Mouse (Mus musculus): Measurements from ENCODE around the gene Scube1. TPM values are rescaled to one million over a fixed set of nuclear protein-coding genes. Genes with fewer than 3 reads are reported as not detected.

The Scube1 gene
- polyA plus RNA-seq, 1 experiment from 2014 or later = 1.6 TPM

DNA sequence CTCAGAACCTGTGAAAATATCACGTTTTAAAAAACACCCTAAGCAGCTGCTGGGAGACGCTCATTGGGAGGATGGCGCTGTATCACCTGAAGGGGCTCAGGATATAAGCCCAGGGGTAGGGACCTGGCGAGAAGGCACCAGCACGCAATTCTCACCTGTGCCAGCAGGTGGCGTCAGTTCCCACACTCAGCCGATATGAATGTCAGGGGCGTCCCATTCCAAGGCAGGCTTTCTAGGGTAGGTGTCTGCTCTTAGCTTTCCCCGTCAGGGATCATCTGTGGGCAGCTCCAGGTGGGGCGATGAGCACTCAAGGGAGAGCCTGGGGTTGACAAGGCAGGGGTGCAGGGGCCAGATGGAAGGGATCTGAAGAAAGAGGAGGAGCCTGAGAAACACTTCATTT lies 35.9 kb upstream of the Scube1 start:
- Histone ChIP-seq H3K27ac (ENCODE audit: low read length) (no peak overlapping the region), H3K36me3 (ENCODE audit: insufficient read depth, low read length) (no peaks in the 10 kb centered on the region), H3K4me2 (replicated peaks; ENCODE audit: low read depth, low read length) (no peak overlapping the region), H3K9ac (replicated peaks; ENCODE audit: low read depth) (no peak overlapping the region), H3K4me1 (ENCODE audit: insufficient read depth, low read depth, low read length) (no peaks in the 10 kb centered on the region), H3K4me3 (ENCODE audit: low read depth, low read length) (no peak overlapping the region), H3K9me3 (ENCODE audit: low read length) (no peaks in the 10 kb centered on the region), H3K27me3 (replicated peaks; ENCODE audit: insufficient read depth, low read length) (no peaks in the 10 kb centered on the region)
- ATAC-seq (no peak), DNase-seq (ENCODE audit: low spot score) (no peak)
- TF ChIP-seq CTCF (IDR thresholded peaks at IDR 0.05) (peak; percentile 82), EP300 (IDR thresholded peaks at IDR 0.05) (no peak)
- WGBS = 8% methylated on average over 10 of the region's 10 CpGs

DNA sequence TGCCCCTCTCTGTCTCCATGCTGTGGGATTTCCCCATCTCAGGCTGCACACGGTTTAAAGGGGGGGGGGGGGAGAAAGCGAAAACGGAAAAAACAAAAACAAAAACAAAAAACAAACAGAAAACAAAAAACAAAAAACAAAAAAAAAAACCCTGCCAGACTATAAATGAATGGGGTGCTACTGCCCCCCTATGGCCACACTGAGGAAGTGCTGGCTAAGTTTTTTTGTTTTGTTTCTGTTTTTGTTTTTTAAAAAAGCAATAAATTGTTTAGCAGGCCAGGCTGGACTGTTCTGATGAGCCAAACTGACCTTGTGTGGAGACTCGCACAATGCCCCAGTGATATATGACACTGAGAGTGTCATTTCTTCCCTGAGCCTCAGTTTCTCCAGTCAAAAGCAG lies 34.1 kb upstream of the Scube1 start:
- 13% methylated on average over 4 of the region's 4 CpGs for WGBS
- Histone ChIP-seq H3K27ac (ENCODE audit: low read length) (no peak overlapping the region), H3K9me3 (ENCODE audit: low read length) (no peaks in the 10 kb centered on the region), H3K27me3 (replicated peaks; ENCODE audit: insufficient read depth, low read length) (no peaks in the 10 kb centered on the region), H3K4me3 (ENCODE audit: low read depth, low read length) (no peak overlapping the region), H3K36me3 (ENCODE audit: insufficient read depth, low read length) (no peaks in the 10 kb centered on the region), H3K9ac (replicated peaks; ENCODE audit: low read depth) (no peak overlapping the region), H3K4me1 (ENCODE audit: insufficient read depth, low read depth, low read length) (no peaks in the 10 kb centered on the region), H3K4me2 (replicated peaks; ENCODE audit: low read depth, low read length) (no peak overlapping the region)
- ATAC-seq (no peak), DNase-seq (ENCODE audit: low spot score) (no peak)
- TF ChIP-seq EP300 (IDR thresholded peaks at IDR 0.05) (no peak), CTCF (IDR thresholded peaks at IDR 0.05) (peak; percentile 74)

DNA sequence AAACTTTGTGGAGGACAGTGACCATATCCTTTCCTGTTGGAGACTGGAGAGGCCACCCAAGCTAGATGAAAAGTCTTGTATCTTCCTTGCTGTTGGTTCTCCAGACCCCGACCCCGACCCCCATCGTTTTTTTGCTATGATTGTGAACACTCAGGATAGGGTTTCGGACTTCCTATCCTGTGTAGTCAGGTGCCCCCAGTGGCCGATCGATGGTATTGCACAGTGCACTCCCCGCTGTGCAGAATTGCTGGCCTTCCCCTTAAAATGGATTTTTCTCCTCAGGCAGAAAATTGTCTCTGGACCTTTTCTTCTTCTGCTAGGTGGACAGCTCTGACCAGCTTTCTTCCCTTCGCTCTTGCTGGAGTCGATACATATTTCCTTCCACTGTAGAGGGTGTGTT lies 31.9 kb upstream of the Scube1 start:
- Histone ChIP-seq H3K36me3 (ENCODE audit: insufficient read depth, low read length) (no peaks in the 10 kb centered on the region), H3K4me3 (ENCODE audit: low read depth, low read length) (no peak overlapping the region), H3K9ac (replicated peaks; ENCODE audit: low read depth) (no peak overlapping the region), H3K27ac (ENCODE audit: low read length) (no peak overlapping the region), H3K4me1 (ENCODE audit: insufficient read depth, low read depth, low read length) (no peaks in the 10 kb centered on the region), H3K9me3 (ENCODE audit: low read length) (no peaks in the 10 kb centered on the region), H3K27me3 (replicated peaks; ENCODE audit: insufficient read depth, low read length) (no peaks in the 10 kb centered on the region), H3K4me2 (replicated peaks; ENCODE audit: low read depth, low read length) (no peak overlapping the region)
- 22% methylated on average over 7 of the region's 9 CpGs for WGBS
- ATAC-seq = no peak
- peak; percentile 67 for DNase-seq (ENCODE audit: low spot score)
- TF ChIP-seq CTCF (IDR thresholded peaks at IDR 0.05) (peak; percentile 82), EP300 (IDR thresholded peaks at IDR 0.05) (no peak)

DNA sequence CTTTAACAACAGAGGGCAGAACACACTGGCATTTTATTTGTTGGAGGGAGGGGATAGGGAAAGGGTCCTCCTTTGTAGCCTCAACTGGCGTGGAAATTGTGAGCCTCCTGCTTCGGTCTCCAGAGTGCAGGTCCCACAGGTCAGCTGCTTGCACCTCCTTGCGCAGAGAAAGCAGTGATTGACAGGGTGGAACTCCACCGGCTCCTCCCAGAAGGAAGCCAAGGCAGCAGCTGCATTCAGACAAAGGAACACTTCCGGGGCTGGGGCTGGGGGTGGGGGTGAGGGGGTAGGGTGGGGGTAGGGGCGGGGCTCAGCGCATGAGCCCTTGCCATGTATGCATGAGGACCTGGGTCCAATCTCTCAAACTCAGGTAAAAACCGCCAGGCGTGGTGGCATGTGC lies 24.6 kb upstream of the Scube1 start:
- Histone ChIP-seq H3K36me3 (ENCODE audit: insufficient read depth, low read length) (no peaks in the 10 kb centered on the region), H3K27ac (ENCODE audit: low read length) (no peak overlapping the region), H3K9me3 (ENCODE audit: low read length) (no peaks in the 10 kb centered on the region), H3K4me1 (ENCODE audit: insufficient read depth, low read depth, low read length) (no peaks in the 10 kb centered on the region), H3K4me3 (ENCODE audit: low read depth, low read length) (no peak overlapping the region), H3K4me2 (replicated peaks; ENCODE audit: low read depth, low read length) (no peak overlapping the region), H3K9ac (replicated peaks; ENCODE audit: low read depth) (no peak overlapping the region), H3K27me3 (replicated peaks; ENCODE audit: insufficient read depth, low read length) (no peaks in the 10 kb centered on the region)
- no peak for TF ChIP-seq EP300 (IDR thresholded peaks at IDR 0.05)
- TF ChIP-seq CTCF (IDR thresholded peaks at IDR 0.05) = no peak
- ATAC-seq (no peak), DNase-seq (ENCODE audit: low spot score) (no peak)
- 70% methylated on average over 9 of the region's 9 CpGs for WGBS

DNA sequence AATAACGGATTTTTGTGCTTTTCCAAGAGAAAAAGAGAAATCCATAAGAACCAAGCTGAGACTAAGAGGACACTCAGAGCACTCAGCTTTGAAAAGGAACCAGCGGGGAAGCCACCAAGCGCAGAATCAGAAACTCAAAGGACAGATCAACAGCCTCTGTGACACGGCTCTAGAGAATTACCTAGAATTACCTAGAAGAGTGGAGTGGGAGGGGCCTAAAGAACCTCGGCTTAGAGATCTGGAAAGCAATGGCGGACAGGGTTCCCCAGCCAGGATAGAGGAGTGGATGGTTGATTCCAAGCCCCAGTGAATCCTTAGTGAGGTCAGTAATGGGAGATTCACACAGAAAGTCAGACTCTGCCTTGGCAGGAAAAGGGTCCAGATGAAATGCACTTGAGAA lies 24.2 kb upstream of the Scube1 start:
- Histone ChIP-seq H3K36me3 (ENCODE audit: insufficient read depth, low read length) (no peaks in the 10 kb centered on the region), H3K4me2 (replicated peaks; ENCODE audit: low read depth, low read length) (no peak overlapping the region), H3K27me3 (replicated peaks; ENCODE audit: insufficient read depth, low read length) (no peaks in the 10 kb centered on the region), H3K4me3 (ENCODE audit: low read depth, low read length) (no peak overlapping the region), H3K4me1 (ENCODE audit: insufficient read depth, low read depth, low read length) (no peaks in the 10 kb centered on the region), H3K9ac (replicated peaks; ENCODE audit: low read depth) (no peak overlapping the region), H3K9me3 (ENCODE audit: low read length) (no peaks in the 10 kb centered on the region), H3K27ac (ENCODE audit: low read length) (no peak overlapping the region)
- 76% methylated on average over 6 of the region's 6 CpGs for WGBS
- DNase-seq (ENCODE audit: low spot score) (no peak), ATAC-seq (no peak)
- TF ChIP-seq EP300 (IDR thresholded peaks at IDR 0.05) (no peak), CTCF (IDR thresholded peaks at IDR 0.05) (no peak)

DNA sequence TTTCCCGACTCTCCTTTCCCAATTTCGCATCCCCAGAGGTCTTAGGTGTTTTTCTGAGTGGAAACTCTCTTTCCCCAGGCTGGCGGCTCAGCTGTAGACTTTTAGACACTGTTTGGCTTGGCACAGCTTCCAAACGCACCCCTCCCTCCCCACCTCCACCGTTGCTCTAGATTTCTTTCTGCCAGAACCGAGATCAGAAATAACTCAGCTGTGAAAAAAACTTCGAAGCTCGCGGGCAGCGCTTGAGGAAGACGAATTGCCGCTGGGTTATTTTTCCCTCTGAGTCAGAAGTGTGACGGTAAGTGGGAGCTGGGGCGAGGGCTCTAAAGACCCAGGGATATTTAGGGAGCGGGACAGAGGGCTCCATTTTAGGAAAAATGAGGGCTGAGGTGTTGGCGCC lies 21.5 kb upstream of the Scube1 start:
- Histone ChIP-seq H3K36me3 (ENCODE audit: insufficient read depth, low read length) (no peaks in the 10 kb centered on the region), H3K27ac (ENCODE audit: low read length) (no peak overlapping the region), H3K4me1 (ENCODE audit: insufficient read depth, low read depth, low read length) (no peaks in the 10 kb centered on the region), H3K4me2 (replicated peaks; ENCODE audit: low read depth, low read length) (no peak overlapping the region), H3K4me3 (ENCODE audit: low read depth, low read length) (no peak overlapping the region), H3K9me3 (ENCODE audit: low read length) (no peaks in the 10 kb centered on the region), H3K9ac (replicated peaks; ENCODE audit: low read depth) (no peak overlapping the region), H3K27me3 (replicated peaks; ENCODE audit: insufficient read depth, low read length) (no peaks in the 10 kb centered on the region)
- TF ChIP-seq CTCF (IDR thresholded peaks at IDR 0.05) (no peak), EP300 (IDR thresholded peaks at IDR 0.05) (no peak)
- no peak for ATAC-seq
- 41% methylated on average over 16 of the region's 16 CpGs for whole genome bisulfite sequencing
- DNase-seq (ENCODE audit: low spot score) = no peak

DNA sequence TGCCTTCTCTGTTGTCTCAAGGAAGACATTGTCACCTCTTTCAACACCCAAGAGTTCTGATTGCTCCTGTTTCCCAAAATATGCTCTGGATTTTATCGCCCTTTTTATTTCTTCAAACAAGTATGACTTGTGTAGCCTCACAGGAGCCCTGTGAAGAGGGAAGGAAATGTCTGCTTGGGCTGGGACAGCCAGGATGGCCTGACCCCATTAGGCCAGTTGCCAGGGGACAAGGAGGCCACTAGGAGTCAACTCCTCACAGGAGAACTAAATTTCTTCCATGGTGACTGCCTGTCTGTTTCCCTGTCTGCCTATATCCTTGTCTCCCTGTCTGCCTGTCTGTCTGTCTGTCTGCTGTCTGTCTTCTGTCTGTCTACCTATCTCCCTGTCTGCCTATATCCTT lies 17.2 kb upstream of the Scube1 start:
- 55% methylated on average over 1 of the region's 1 CpGs for WGBS
- H3K4me1 ChIP-seq (ENCODE audit: insufficient read depth, low read depth, low read length) = no peaks in the 10 kb centered on the region
- no peak overlapping the region for H3K4me2 ChIP-seq (replicated peaks; ENCODE audit: low read depth, low read length)
- H3K9me3 ChIP-seq (ENCODE audit: low read length) = no peaks in the 10 kb centered on the region
- TF ChIP-seq CTCF (IDR thresholded peaks at IDR 0.05) (no peak), EP300 (IDR thresholded peaks at IDR 0.05) (no peak)
- DNase-seq (ENCODE audit: low spot score) (no peak), ATAC-seq (peak; percentile 44)
- H3K27me3 ChIP-seq (replicated peaks; ENCODE audit: insufficient read depth, low read length) = no peaks in the 10 kb centered on the region
- H3K9ac ChIP-seq (replicated peaks; ENCODE audit: low read depth) = no peak overlapping the region
- no peak overlapping the region for H3K27ac ChIP-seq (ENCODE audit: low read length)
- H3K4me3 ChIP-seq (ENCODE audit: low read depth, low read length) = no peak overlapping the region
- H3K36me3 ChIP-seq (ENCODE audit: insufficient read depth, low read length) = no peaks in the 10 kb centered on the region

All from lung, postnatal 0 days (tissue).